Mouse (Mus musculus): ENCODE measurements at regions not wholly inside any gene's neighbourhood (a gene's known extent, or its start where the extent isn't known, plus 50 kb on each side); places are given as distances from the start of the nearest gene placed in this dataset.

- DNase-seq = no peak
Observed at GRCm38 (mm10) chr3:149314258-149314657, 323.9 kb upstream of the Adgrl2 start.

DNA sequence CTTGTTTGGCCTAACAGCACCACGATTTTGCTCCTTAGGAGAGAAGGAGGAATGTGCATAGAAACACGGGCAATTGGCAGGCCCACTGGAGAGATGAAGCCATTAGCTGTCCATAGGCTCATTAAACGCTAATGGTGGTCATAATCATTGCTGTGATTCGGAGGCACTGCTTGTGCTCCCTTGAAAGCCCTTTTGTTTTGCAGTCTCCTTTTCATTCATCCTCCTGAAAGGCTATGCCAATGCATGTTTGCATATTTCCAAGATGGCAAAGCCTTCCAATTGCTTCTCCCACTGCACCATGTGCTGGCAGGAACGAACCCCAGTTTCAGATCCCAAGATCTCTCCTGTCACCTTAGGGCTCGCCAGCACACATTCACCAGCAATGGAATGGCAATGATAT lies 322.9 kb upstream of the Adgrl2 start:
- DNase-seq = no peak

GRCm38 (mm10) chr3:149311576-149311975 lies 321.2 kb upstream of the Adgrl2 start:
- DNase-seq = no peak

DNA sequence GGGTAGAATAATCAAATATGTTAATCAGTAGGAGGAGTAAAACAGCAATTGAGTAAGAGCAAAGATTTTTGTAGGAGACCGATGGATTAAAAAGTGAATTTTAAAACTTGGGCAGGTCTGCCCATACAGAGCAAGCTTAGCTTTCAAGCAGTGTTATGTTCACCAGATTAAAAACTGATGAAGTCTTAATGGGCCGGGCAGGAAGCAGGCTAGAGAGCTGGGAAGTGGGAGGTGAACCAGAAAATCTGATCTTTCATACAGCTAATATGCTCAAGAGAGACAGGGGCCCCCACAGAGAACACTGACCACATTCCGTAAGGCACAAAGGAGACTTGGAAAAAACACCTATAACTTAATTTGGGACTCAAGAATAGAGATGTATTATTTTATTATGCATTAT lies 316.4 kb upstream of the Adgrl2 start:
- no peak for DNase-seq

DNA sequence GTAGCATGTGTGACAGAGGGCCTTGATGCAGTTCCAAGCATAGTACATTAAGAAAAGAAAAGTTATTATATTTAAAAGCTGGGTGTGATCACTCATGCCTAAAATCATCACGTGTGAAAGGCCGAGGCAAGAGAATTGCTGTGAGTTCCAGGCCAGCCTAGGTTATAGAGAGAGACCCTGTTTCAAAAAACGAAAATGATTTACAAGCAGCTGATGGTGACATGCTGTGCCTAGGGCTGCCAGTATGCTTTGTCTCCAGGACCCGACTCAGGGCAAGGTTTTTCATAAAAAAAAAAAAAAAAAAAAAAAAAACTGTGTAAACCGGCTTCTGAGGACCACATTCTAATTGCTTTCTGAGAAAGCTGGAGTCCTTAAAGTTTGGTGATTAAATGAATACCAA lies 315.9 kb upstream of the Adgrl2 start:
- no peak for DNase-seq

DNA sequence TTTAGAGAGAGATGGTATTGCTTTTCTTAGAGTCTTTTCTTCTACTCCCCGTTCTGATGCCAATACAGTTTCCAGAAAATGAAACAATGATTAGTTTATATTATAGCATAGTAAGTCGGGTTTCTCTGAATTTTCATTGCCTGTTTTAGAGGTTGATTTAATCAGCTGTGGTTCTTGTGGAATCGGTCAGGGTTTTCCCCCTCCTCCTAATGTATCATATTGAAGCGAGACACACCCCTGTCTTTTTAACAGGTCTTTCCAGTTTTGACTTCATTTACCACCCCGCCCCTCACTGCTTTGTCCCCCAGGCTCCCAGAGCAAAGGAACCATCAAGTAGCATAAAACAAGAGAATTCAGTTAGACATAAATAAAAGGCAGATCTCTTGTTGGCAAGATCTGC lies 315.1 kb upstream of the Adgrl2 start:
- no peak for DNase-seq

- DNase-seq = no peak
Observed at GRCm38 (mm10) chr3:149305011-149305413, 314.7 kb upstream of the Adgrl2 start.

DNA sequence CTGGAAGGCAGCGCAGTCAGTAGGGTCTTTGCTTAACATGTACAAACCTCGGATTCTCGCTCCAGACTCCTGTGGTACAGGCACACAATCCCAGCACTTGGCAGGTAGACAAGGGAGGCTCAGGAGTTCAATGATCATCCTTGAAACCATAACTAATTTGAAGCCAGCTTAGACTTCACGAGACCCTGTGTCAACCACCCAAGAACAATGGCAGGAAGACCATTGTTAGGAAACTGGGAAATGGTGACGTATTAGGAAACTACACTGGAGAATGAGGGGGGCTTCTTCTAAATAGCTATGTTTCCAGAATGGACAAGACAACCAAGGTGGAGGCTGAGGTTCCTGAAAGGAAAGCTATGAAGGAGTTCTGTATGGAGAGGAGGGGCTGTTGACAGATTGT lies 313.1 kb upstream of the Adgrl2 start:
- DNase-seq = no peak

GRCm38 (mm10) chr3:149300002-149300401 lies 309.6 kb upstream of the Adgrl2 start:
- DNase-seq = no peak

DNA sequence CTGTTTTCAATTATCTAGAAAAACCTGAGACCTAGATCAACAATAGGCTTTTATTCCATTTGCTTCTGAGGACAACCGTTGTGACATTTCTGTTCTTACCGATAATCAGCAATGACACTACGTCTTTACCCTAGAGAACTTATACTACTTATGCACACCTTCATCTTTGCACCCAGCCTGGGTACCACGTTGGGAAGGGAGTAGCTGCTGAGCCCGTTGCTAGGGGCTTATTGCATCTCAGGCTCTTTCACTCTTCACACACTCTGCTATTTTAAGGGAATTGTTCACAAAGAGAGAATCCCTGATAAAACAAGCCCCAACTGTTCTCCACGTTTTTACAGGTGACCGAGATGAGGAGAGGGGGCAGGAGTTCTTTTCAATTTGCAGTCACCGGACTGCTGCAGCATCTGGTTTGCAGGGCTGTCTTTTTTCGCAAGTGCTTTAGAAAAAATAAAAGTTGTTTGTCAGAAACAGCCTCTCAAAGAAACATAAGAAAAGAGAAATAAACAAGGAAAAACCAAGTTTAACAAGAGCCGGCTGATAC lies 306.1 kb upstream of the Adgrl2 start:
- no peak for DNase-seq

GRCm38 (mm10) chr3:149295942-149296341 lies 305.6 kb upstream of the Adgrl2 start:
- DNase-seq = no peak

GRCm38 (mm10) chr3:149295257-149295831 lies 305.0 kb upstream of the Adgrl2 start:
- DNase-seq = no peak

GRCm38 (mm10) chr3:149294445-149294844 lies 304.1 kb upstream of the Adgrl2 start:
- DNase-seq = no peak

GRCm38 (mm10) chr3:149292459-149292858 lies 302.1 kb upstream of the Adgrl2 start:
- no peak for DNase-seq

- no peak for DNase-seq
Observed at GRCm38 (mm10) chr3:149291473-149291872, 301.1 kb upstream of the Adgrl2 start.

DNA sequence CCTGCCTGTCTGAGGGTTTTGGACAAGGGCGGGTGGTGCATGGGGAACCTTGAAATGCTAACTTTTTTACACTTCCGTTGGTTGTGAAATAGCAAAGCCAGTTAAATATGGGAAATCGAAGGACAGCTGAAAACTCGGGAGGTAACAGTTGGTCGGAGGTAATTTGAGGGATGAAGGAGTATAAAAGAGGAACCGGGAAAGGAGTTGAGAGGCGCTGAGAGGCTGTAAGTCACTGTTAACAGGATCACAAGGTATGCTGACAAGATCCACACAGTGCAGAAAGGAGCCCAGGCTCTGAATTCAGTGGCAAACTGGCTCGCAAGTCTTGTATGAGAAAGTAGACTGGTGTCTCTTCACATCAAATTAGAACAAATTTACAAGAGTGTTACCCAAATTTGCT lies 299.9 kb upstream of the Adgrl2 start:
- DNase-seq = no peak

DNA sequence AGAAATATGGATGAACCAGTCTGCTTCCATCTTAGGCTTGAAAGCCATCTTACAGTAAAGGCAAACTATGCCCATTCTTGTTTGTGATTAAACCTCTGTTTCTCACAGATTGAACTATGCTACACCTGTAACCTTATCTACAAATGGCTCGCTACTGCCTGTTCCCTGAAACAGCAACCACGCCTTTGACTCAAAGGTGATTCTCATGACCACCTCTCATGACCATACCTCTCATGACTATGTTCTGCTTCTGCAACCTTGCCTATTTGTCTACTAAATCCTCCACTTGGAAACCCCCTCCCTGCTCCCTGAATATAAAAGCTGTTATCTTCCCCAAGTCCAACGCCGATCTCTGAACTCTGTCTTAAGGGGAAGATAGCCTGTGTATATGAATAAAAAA lies 296.7 kb upstream of the Adgrl2 start:
- DNase-seq = no peak

DNA sequence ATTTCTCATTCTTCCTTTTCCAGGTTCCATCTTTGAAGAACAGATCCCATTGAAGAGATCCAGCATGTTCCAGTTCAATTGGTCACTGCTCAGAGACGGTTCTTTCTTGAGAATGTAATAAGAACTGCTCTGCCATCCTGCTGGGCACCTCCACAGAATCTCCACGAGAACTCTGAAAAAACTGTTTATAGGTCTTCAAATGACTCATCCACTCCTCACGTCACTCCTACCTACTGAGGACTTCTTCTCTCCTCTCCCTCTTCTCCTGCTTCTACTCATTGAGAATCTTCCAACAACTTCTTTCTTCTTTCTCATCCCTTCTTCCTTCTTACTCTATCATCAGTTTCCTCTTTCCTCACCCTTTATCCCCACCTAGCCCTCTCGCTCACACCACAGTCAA lies 294.6 kb upstream of the Adgrl2 start:
- no peak for DNase-seq

GRCm38 (mm10) chr3:149280807-149281789 lies 290.7 kb upstream of the Adgrl2 start:
- no peak for DNase-seq

DNA sequence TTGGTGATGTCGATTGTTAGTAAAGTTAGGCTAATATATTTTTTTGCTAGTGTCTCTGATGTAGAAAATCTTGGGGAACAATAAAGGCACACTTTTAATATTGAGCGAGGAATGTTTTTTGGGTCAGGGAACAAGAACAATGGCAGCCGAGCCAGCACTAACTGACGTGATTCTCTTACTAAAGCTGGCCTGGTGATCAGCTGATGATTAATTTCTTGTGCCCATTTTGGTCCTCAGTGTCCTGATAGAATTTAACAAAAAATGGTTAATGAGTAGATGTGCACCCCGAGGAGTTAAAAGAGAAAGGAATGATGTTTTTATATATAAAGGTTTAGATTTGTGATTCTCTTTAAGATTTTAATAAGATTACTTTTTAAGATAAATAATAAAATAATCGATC lies 289.0 kb upstream of the Adgrl2 start:
- no peak for DNase-seq

DNA sequence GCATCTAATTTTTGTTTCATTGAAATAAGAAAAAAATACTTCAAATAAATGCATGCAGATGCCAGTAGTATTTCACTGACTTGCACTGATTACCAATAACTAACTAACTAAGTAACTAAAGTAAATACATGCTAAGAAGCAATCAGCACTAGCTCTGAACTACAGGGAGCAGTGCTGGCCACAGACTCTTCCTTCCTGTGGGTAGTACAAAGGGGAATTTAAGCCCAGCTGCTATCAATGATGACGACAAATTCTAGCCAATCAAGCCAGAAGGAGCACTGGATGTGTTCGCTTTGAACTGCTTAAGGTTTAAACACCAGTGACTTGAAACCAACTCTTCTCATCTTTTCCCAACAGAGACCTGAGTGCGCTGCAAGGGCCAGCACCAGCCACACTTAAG lies 287.5 kb upstream of the Adgrl2 start:
- DNase-seq = no peak

DNA sequence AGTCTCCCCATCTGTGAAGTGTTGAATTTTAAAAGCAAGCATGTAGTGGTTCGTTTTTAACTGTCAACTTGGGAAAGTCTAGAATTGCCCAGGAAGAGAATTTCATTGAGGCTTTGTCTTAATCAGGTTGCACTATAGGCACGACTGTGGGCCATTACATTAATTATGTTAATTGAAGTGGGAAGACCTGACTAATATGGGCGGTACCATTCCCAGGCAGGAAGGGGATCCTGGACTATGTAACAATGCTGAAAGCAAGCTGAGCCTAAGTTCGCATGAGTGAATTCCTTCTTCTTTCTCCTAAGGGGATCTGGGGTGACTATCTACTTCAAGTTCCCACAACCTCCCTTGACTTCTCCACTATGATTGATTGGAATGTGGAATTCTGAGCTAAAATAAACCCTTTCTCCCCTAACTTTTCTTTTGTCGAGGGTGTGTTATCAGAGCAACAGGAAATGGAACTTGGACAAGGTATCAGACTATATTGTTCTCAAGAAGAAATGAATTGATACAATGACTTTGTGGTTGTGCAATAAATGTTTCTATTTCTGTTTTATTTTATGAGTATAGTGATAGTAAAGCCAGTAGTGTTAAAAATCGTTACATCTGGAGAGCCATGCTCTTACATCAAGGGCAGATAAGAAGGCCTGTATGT lies 285.2 kb upstream of the Adgrl2 start:
- no peak for DNase-seq

GRCm38 (mm10) chr3:149274987-149275386 lies 284.6 kb upstream of the Adgrl2 start:
- no peak for DNase-seq
